Mouse (Mus musculus) limb, embryonic 10.5 days (tissue): Measurements from ENCODE around the gene Wdfy1. TPM values are rescaled to one million over a fixed set of nuclear protein-coding genes. Genes with fewer than 3 reads are reported as not detected.

Experiments
- DNase-seq: peaks from one replicate; pipeline ENCODE4 v3.0.0-alpha.2; 2017; ENCODE audit warnings: low spot score
- H3K27ac ChIP-seq: fragments of 300-500 bp; sonication (generic); 2 replicates; pipeline ENCODE4 v1.5.1; 2016; ENCODE audit warnings: mild to moderate bottlenecking
- H3K27me3 ChIP-seq: fragments of 300-500 bp; sonication (generic); 2 replicates; pipeline ENCODE4 v1.6.1; 2016; ENCODE audit warnings: low read depth, mild to moderate bottlenecking; ENCODE audit not compliant: poor library complexity, severe bottlenecking
- H3K36me3 ChIP-seq: fragments of 300-500 bp; sonication (generic); 2 replicates; pipeline ENCODE4 v1.6.1; 2016; ENCODE audit warnings: mild to moderate bottlenecking, moderate library complexity
- H3K4me1 ChIP-seq: fragments of 300-500 bp; sonication (generic); 2 replicates; pipeline ENCODE4 v1.6.1; 2016
- H3K4me3 ChIP-seq: fragments of 300-500 bp; sonication (generic); 2 replicates; pipeline ENCODE4 v1.5.1; 2016; ENCODE audit warnings: mild to moderate bottlenecking, moderate library complexity
- H3K9me3 ChIP-seq: fragments of 300-500 bp; sonication (generic); replicated peaks from 2 replicates; pipeline ENCODE4 v1.6.1; 2016; ENCODE audit warnings: mild to moderate bottlenecking
- WGBS: fragments of 180-500 bp; shearing (Covaris S2); methylation state at CpG from one replicate; pipeline ENCODE4 v1.1.7; 2016; 5-methylcytosine and 5-hydroxymethylcytosine counted together
- polyA plus RNA-seq: library from polyadenylated mRNA; unstranded; fragments of >200 nt; fragmentation: Nextera tagmentation; extraction: Ambion mirVana; gene quantifications from 2 replicates; pipeline ENCODE4 v1.2.1, GENCODE M21; 2016

Wdfy1 gene
- polyA plus RNA-seq: 25.7 and 30.6 TPM in 2 replicates

- DNase-seq: peak; percentile 99
- under 1% methylated on average over 38 of the region's 38 CpGs for WGBS
- Histone ChIP-seq H3K27ac (peak within 1 kb of the TSS; percentile 91), H3K27me3 (no peaks in the 10 kb centered on the region), H3K4me3 (peak within 1 kb of the TSS; percentile 66), H3K36me3 (peaks cover 35% of the 10 kb centered on the region), H3K4me1 (peaks cover 5% of the 10 kb centered on the region; the same call in 1 of the 2 replicates), H3K9me3 (no peaks in the 10 kb centered on the region)
Measured at GRCm38 (mm10) chr1:79775927-79776458, at the start of gene Wdfy1, which contains the start of gene Mrpl44. TSS of gene Wdfy1 (minus strand) at chr1:79776143. TSS of gene Mrpl44 (plus strand) at chr1:79776018.

GRCm38 (mm10) chr1:79823951-79824633, 48.1 kb upstream of the Wdfy1 start:
- 77% methylated on average over 14 of the region's 14 CpGs for WGBS
- peaks cover 22% of the 10 kb centered on the region for H3K36me3 ChIP-seq
- H3K4me3 ChIP-seq: no peak overlapping the region
- peaks cover 29% of the 10 kb centered on the region for H3K4me1 ChIP-seq
- no peaks in the 10 kb centered on the region for H3K9me3 ChIP-seq
- no peak for DNase-seq
- no peak overlapping the region; the same call in 1 of the 2 replicates for H3K27ac ChIP-seq
- H3K27me3 ChIP-seq: no peaks in the 10 kb centered on the region

GRCm38 (mm10) chr1:79822806-79823525, 47.0 kb upstream of the Wdfy1 start:
- H3K4me1 ChIP-seq: peaks cover 29% of the 10 kb centered on the region
- H3K4me3 ChIP-seq: no peak overlapping the region
- no peak for DNase-seq
- H3K36me3 ChIP-seq: peaks cover 29% of the 10 kb centered on the region
- H3K27me3 ChIP-seq: no peaks in the 10 kb centered on the region
- WGBS: 84% methylated on average over 13 of the region's 13 CpGs
- no peak overlapping the region for H3K27ac ChIP-seq
- H3K9me3 ChIP-seq: no peaks in the 10 kb centered on the region

- H3K4me1 ChIP-seq: peaks cover 21% of the 10 kb centered on the region; the same call in 1 of the 2 replicates
- 94% methylated on average over 11 of the region's 11 CpGs for WGBS
- H3K27me3 ChIP-seq: no peaks in the 10 kb centered on the region
- no peak overlapping the region for H3K27ac ChIP-seq
- no peak for DNase-seq
- H3K36me3 ChIP-seq: peaks cover 55% of the 10 kb centered on the region
- H3K4me3 ChIP-seq: no peak overlapping the region
- H3K9me3 ChIP-seq: no peaks in the 10 kb centered on the region
Measured at GRCm38 (mm10) chr1:79819296-79819879, 43.4 kb upstream of the Wdfy1 start.

GRCm38 (mm10) chr1:79815446-79815845, 39.5 kb upstream of the Wdfy1 start:
- peaks cover 72% of the 10 kb centered on the region for H3K36me3 ChIP-seq
- H3K27me3 ChIP-seq: no peaks in the 10 kb centered on the region
- no peaks in the 10 kb centered on the region for H3K9me3 ChIP-seq
- H3K4me3 ChIP-seq: no peak overlapping the region
- H3K27ac ChIP-seq: no peak overlapping the region
- H3K4me1 ChIP-seq: no peaks in the 10 kb centered on the region
- DNase-seq: no peak
- 87% methylated on average over 3 of the region's 3 CpGs for WGBS

- no peaks in the 10 kb centered on the region for H3K27me3 ChIP-seq
- 85% methylated on average over 3 of the region's 3 CpGs for WGBS
- peaks cover 64% of the 10 kb centered on the region for H3K36me3 ChIP-seq
- H3K9me3 ChIP-seq: no peaks in the 10 kb centered on the region
- no peak overlapping the region for H3K4me3 ChIP-seq
- DNase-seq: no peak
- H3K27ac ChIP-seq: no peak overlapping the region
- H3K4me1 ChIP-seq: no peaks in the 10 kb centered on the region
Measured at GRCm38 (mm10) chr1:79809447-79809846, 33.5 kb upstream of the Wdfy1 start.

- Histone ChIP-seq H3K27me3 (no peaks in the 10 kb centered on the region), H3K27ac (no peak overlapping the region), H3K36me3 (peaks cover 64% of the 10 kb centered on the region), H3K4me3 (no peak overlapping the region), H3K4me1 (no peaks in the 10 kb centered on the region), H3K9me3 (no peaks in the 10 kb centered on the region)
- WGBS: 89% methylated on average over 5 of the region's 5 CpGs
- no peak for DNase-seq
Measured at GRCm38 (mm10) chr1:79806865-79807264, 30.9 kb upstream of the Wdfy1 start.

GRCm38 (mm10) chr1:79803614-79804013, 27.7 kb upstream of the Wdfy1 start:
- Histone ChIP-seq H3K27ac (no peak overlapping the region), H3K4me3 (no peak overlapping the region), H3K27me3 (no peaks in the 10 kb centered on the region), H3K9me3 (no peaks in the 10 kb centered on the region), H3K4me1 (no peaks in the 10 kb centered on the region), H3K36me3 (peaks cover 78% of the 10 kb centered on the region)
- no peak for DNase-seq
- 90% methylated on average over 7 of the region's 7 CpGs for WGBS

- no peaks in the 10 kb centered on the region for H3K27me3 ChIP-seq
- H3K4me3 ChIP-seq: no peak overlapping the region
- peaks cover 79% of the 10 kb centered on the region for H3K36me3 ChIP-seq
- no peak for DNase-seq
- no peak overlapping the region for H3K27ac ChIP-seq
- H3K9me3 ChIP-seq: no peaks in the 10 kb centered on the region
- no peaks in the 10 kb centered on the region for H3K4me1 ChIP-seq
- 91% methylated on average over 11 of the region's 11 CpGs for WGBS
Measured at GRCm38 (mm10) chr1:79802858-79803427, 27.0 kb upstream of the Wdfy1 start.

GRCm38 (mm10) chr1:79797084-79797483, 21.1 kb upstream of the Wdfy1 start:
- no peak for DNase-seq
- Histone ChIP-seq H3K9me3 (no peaks in the 10 kb centered on the region), H3K4me3 (no peak overlapping the region), H3K36me3 (peaks cover 71% of the 10 kb centered on the region), H3K27ac (no peak overlapping the region), H3K4me1 (no peaks in the 10 kb centered on the region), H3K27me3 (no peaks in the 10 kb centered on the region)
- WGBS: 86% methylated on average over 3 of the region's 3 CpGs

GRCm38 (mm10) chr1:79786267-79786927, 10.5 kb upstream of the Wdfy1 start:
- no peaks in the 10 kb centered on the region for H3K4me1 ChIP-seq
- DNase-seq: no peak
- H3K4me3 ChIP-seq: no peak overlapping the region
- H3K27ac ChIP-seq: no peak overlapping the region
- 71% methylated on average over 7 of the region's 7 CpGs for WGBS
- H3K36me3 ChIP-seq: peaks cover 18% of the 10 kb centered on the region
- H3K27me3 ChIP-seq: no peaks in the 10 kb centered on the region
- H3K9me3 ChIP-seq: no peaks in the 10 kb centered on the region

- H3K36me3 ChIP-seq: peaks cover 56% of the 10 kb centered on the region
- no peak for DNase-seq
- H3K27ac ChIP-seq: no peak overlapping the region
- no peak overlapping the region for H3K4me3 ChIP-seq
- no peaks in the 10 kb centered on the region for H3K9me3 ChIP-seq
- H3K4me1 ChIP-seq: no peaks in the 10 kb centered on the region
- WGBS: 84% methylated on average over 3 of the region's 3 CpGs
- no peaks in the 10 kb centered on the region for H3K27me3 ChIP-seq
Measured at GRCm38 (mm10) chr1:79782433-79782832, 6.5 kb upstream of the Wdfy1 start.
